Mouse (Mus musculus) ovary, postnatal 36 days (tissue): ENCODE results near the gene Cdkal1.

ENCODE experiments used
- DNase-seq: peaks from one replicate; pipeline ENCODE4 v3.0.0; 2022; ENCODE audit warnings: low spot score, mixed read lengths

The Cdkal1 gene

GRCm38 (mm10) chr13:29699896-29700295, 155.6 kb downstream of the Cdkal1 start:
- no peak for DNase-seq

DNA sequence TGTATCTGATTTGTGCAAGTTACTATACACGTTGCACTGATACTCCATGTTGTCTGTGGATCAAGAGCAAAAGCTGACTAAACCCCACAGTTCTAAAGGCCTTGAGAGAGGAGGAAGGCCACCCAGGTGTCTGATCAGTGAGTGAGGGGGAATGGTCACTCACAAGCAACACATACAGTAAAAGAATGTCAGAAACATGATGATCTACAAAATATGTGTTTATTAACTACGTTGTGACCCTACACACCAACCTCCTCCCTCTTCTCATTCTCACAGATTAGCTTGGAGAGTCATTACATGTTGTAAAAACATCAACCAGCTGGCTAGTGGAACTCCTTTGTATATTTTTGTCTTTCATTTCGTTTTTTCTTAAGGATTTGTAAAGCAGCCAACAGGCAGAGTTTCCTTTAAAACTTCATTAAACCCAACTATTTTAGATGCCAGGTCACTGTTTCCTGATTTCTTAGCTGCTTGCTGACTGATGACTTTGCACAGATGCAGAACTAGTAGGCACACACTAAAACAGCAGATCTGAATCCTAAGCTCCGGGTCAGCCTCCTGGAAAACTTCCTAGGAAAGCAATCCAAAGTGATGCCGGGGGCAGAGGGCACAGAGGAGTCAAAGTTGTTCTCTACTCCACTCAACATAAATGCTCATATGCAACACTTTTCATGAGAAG, 157.0 kb downstream of the Cdkal1 start:
- no peak for DNase-seq

GRCm38 (mm10) chr13:29697230-29697629, 158.2 kb downstream of the Cdkal1 start:
- DNase-seq, result no peak

DNA sequence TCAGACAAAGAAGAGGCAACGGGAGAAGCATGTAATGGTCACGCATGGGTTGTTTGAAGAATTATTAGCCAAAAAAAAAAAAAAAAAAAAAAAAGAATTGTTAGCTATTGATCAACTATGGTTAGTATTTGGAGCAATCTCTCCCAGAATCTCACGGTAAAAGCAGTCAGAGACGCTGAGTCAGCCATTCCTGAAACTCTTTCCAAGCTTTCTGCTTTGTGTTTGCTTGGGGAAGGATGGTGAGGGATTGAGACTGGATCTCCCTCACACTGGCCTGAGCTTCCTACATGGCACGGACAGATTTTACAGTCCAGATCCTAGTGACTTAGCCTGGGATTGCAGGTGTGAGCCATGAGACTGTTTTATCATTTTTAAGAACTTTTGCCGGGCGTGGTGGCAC, 164.7 kb downstream of the Cdkal1 start:
- DNase-seq, result no peak

- DNase-seq, result no peak
These were observed 166.6 kb downstream of the Cdkal1 start for GRCm38 (mm10) chr13:29688851-29689250.

GRCm38 (mm10) chr13:29687872-29688271, 167.6 kb downstream of the Cdkal1 start:
- DNase-seq, result no peak

DNA sequence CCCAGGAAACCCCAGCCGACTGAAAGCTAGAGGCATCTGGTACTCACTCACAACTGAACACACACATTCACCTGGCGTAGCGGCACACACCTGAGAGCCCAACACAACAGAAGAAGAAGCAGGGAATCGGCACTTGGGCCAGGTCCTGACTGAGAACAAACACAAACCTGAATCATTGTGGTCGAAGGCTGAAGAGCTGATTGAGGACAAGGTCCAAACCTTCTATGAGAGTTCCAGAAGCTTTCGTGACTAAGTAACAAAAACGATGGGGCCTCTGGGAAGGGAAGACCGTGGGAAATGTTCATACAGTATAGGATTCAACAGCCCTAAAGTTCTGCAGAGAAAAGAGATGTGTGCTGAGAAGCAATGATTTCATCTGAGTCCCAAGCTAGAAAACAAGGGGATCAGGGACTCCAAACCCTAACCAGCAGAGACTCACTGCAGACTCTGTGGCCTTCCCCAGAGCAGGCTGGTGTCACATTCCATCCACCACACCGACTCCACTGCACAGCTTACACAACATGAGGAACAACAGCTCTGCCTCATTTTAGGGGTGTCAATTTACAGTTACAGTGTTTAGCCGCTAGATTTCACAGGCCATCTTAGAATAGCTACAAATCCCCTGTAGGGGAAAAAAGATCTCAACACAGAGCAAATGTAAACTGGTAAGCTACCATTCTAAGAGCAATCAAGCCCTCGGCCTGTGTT, 175.8 kb downstream of the Cdkal1 start:
- DNase-seq, result no peak

DNA sequence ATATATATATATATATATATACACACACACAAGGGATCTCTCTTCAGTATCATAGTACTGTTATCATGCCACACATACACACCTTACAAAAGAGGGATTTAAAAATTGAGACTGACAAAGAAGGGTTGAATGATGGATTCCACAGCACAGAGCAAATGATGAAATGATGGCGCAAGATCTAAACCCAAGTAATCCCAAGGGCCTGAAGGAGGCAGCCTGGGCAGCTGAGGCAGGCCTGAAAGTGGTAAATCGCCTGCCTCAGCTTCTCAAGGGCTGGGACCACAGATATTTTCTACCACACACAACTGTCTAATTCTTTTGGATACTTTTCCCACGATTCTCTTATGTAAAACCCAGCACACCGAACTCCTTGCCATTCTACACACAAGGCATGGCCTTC, 177.9 kb downstream of the Cdkal1 start:
- DNase-seq, result no peak

- DNase-seq, result no peak
These were observed 184.8 kb downstream of the Cdkal1 start for GRCm38 (mm10) chr13:29670626-29671025.

DNA sequence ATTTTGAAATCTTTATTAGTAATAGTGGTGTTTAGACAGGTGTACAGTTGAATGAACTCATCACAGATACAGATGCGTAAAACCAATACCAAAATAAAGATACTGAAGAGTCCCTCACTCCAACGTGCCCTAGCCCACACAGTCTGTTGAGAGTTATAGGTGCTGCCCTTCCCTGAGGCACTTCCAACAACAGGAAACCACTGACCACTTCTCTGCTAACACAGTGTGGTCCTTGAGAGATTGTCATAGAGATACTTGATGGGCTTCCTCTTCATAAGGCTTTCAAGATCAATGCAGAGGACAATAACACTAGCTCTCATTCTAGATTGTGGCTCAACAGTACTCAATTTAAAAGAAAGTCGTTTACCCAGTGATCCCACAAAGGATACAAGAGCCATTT, 191.6 kb downstream of the Cdkal1 start:
- DNase-seq, result no peak

DNA sequence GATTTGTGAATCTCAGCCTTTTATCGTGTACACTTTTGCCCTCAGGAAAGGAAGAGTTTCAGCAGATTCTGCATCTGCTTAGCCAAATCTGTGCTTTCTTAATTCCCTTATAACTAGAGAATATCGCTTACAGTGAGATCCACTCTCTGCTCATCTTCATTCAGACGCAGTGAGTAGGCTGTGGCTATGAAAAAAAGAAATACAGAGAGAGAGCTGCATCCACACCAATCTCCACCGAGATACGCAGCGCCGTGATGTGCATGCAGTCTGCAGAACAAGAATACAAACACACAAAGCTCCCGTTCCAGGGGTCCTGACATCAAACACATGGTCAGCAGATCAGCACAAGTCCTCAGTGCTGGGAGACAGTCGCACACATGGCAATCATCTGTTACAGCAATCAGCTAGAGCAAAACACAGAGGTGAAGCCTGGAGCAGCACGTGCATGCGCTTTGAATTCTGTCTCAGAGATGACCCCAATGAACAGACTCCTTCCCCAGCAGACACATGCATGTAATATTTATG, 199.6 kb downstream of the Cdkal1 start:
- no peak for DNase-seq

- no peak for DNase-seq
These were observed 202.1 kb downstream of the Cdkal1 start for GRCm38 (mm10) chr13:29653407-29653806.

GRCm38 (mm10) chr13:29652791-29653190, 202.7 kb downstream of the Cdkal1 start:
- DNase-seq, result no peak

- no peak for DNase-seq
These were observed 204.8 kb downstream of the Cdkal1 start for GRCm38 (mm10) chr13:29650576-29651236.

DNA sequence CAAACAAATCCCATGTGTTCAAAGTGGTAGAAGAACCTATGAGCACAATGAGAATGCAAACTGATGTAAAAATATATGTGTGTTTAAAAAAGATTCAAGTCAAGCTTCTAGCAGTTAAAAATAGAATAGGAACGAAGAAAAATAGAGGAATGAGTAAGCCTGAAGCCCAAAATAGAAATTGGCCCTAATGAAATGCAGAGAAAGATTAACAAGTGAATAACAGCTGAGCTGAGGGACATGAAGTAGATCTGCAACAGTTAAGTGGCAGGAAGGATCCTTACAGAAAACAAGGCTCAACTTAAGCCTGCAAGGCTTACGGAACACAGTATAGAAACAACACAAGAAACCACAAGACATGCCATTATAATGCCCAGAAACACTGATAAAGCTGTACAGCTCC, 205.9 kb downstream of the Cdkal1 start:
- no peak for DNase-seq

DNA sequence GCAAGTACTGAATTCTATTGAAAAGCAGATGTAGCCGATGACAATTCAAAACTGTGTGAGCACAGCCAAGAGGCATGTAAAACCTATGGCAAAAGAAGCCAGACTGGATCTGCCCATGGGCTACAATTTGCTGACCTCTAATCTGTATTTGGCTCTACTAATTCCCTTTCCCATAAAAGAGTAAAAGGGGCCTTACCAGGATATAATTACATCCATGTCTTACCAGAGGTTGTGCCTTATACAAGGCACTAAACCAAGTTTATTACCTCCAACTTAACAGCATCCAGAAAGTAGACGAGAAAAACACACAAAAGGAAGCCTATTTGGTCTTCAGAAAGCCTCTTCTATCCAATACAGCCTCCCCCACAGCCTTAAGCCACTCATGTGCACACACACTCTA, 213.2 kb downstream of the Cdkal1 start:
- DNase-seq, result no peak

GRCm38 (mm10) chr13:29641200-29641599, 214.3 kb downstream of the Cdkal1 start:
- DNase-seq, result no peak

GRCm38 (mm10) chr13:29640186-29640585, 215.3 kb downstream of the Cdkal1 start:
- DNase-seq, result no peak

- DNase-seq, result no peak
These were observed 217.2 kb downstream of the Cdkal1 start for GRCm38 (mm10) chr13:29638303-29638702.

GRCm38 (mm10) chr13:29637788-29638187, 217.7 kb downstream of the Cdkal1 start:
- DNase-seq, result peak; percentile 56

GRCm38 (mm10) chr13:29635581-29635980, 219.9 kb downstream of the Cdkal1 start:
- no peak for DNase-seq

- no peak for DNase-seq
These were observed 224.1 kb downstream of the Cdkal1 start for GRCm38 (mm10) chr13:29631342-29631741.

DNA sequence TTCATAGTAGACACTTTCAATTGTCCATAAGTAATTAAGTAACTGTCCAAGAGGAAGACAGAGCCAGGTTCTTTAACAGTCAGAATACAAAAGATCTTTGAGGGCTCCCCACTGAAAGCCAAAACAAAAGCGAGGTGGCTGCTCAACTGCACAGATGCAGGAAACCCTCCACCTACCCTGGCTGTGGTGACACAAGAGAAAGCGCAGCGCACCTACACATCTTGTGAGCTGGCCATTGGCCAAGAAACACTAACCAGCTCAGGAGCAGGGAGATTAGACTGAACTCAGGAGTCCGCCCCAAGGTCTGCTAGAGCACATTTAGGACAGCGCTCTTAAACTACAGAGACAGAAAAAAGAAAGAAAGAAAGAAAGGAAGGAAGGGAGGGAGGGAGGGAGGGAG, 226.9 kb downstream of the Cdkal1 start:
- peak; percentile 36 for DNase-seq
